Mouse (Mus musculus) CH12.LX (cell line): ENCODE data around the gene 9830107B12Rik.

Source experiments
- CTCF ChIP-seq, 2 experiments: IDR thresholded peaks in 1 of 2; conservative IDR thresholded peaks in 1 of 2; 2 replicates each; pipeline ENCODE4 v1.5.1; 2011 to 2012; ENCODE audit warnings: low read depth in 2 of 2, low read length in 2 of 2, improper control_type of control experiment in 1 of 2, inconsistent platforms in 1 of 2, mild to moderate bottlenecking in 1 of 2, moderate library complexity in 1 of 2
- ELF1 ChIP-seq: IDR thresholded peaks from 2 replicates; pipeline ENCODE4 v1.6.1; 2014; ENCODE audit warnings: low read depth, mild to moderate bottlenecking, inconsistent platforms, low read length, improper control_type of control experiment
- EP300 ChIP-seq: IDR thresholded peaks from 2 replicates; pipeline ENCODE4 v1.6.1; 2011; ENCODE audit warnings: low read length, improper control_type of control experiment
- GABPA ChIP-seq: IDR thresholded peaks from 2 replicates; pipeline ENCODE4 v1.6.1; 2012; ENCODE audit warnings: low read depth, low read length, improper control_type of control experiment, inconsistent platforms; ENCODE audit not compliant: insufficient replicate concordance
- POLR2A ChIP-seq: IDR thresholded peaks from 2 replicates; pipeline ENCODE4 v1.6.1; 2011; ENCODE audit warnings: low read depth, mild to moderate bottlenecking, improper control_type of control experiment, low read length
- POLR2AphosphoS2 ChIP-seq: IDR thresholded peaks from 2 replicates; pipeline ENCODE4 v1.6.1; 2011; ENCODE audit warnings: low read depth, low read length, improper control_type of control experiment
- TBP ChIP-seq: conservative IDR thresholded peaks from 2 replicates; pipeline ENCODE4 v1.6.1; 2011; ENCODE audit warnings: low read depth, low read length, improper control_type of control experiment
- USF1 ChIP-seq: IDR thresholded peaks from 2 replicates; pipeline ENCODE4 v1.6.1; 2014; ENCODE audit warnings: low read depth, mild to moderate bottlenecking, inconsistent platforms, low read length, improper control_type of control experiment
- ZKSCAN1 ChIP-seq: IDR thresholded peaks from 2 replicates; pipeline ENCODE4 v1.6.1; 2012; ENCODE audit warnings: low read depth, inconsistent platforms, low read length, improper control_type of control experiment, borderline replicate concordance
- ZNF384 ChIP-seq: IDR thresholded peaks from 2 replicates; pipeline ENCODE4 v1.6.1; 2012; ENCODE audit warnings: low read depth, low read length, improper control_type of control experiment, inconsistent platforms

- TF ChIP-seq POLR2A (no peak), ELF1 (no peak), CTCF (conservative IDR thresholded peaks at IDR 0.05 in 1 of 2, IDR thresholded peaks at IDR 0.05 in 1 of 2; ENCODE audit: low read depth in 2 of 2, low read length in 2 of 2) (no peak), EP300 (no peak), USF1 (no peak), POLR2AphosphoS2 (no peak), ZKSCAN1 (no peak), ZNF384 (no peak), TBP (no peak), GABPA (no peak)
Measured at GRCm38 (mm10) chr17:48185252-48185651, 39.2 kb upstream of the 9830107B12Rik start.
